Mouse (Mus musculus) small intestine, adult 2 months (tissue): Measurements from ENCODE around the gene Olfml3. TPM values are rescaled to one million over a fixed set of nuclear protein-coding genes. Genes with fewer than 3 reads are reported as not detected.

Experiments
- H3K27ac ChIP-seq: fragments of 200-500 bp; 2 replicates; pipeline ENCODE4 v1.5.1; 2012; ENCODE audit warnings: low read depth, low read length, control low read depth, inconsistent platforms; ENCODE audit not compliant: insufficient read depth
- H3K27me3 ChIP-seq: fragments of 200-500 bp; 2 replicates; pipeline ENCODE4 v1.6.1; 2012; ENCODE audit warnings: mild to moderate bottlenecking, moderate library complexity, low read length, inconsistent platforms; ENCODE audit not compliant: control insufficient read depth, insufficient read depth
- H3K36me3 ChIP-seq: fragments of 200-500 bp; 2 replicates; pipeline ENCODE4 v1.6.1; 2012; ENCODE audit warnings: mild to moderate bottlenecking, low read length, control low read depth, inconsistent platforms; ENCODE audit not compliant: control insufficient read depth, insufficient read depth
- H3K4me1 ChIP-seq: fragments of 200-500 bp; 2 replicates; pipeline ENCODE4 v1.6.1; 2012; ENCODE audit warnings: low read length, inconsistent platforms, mixed read lengths; ENCODE audit not compliant: control insufficient read depth, insufficient read depth, insufficient read length
- H3K4me3 ChIP-seq: fragments of 200-500 bp; 2 replicates; pipeline ENCODE4 v1.5.1; 2012; ENCODE audit warnings: low read depth, mild to moderate bottlenecking, control low read depth, inconsistent platforms, low read length, moderate library complexity
- CTCF ChIP-seq: fragments of 200-500 bp; IDR thresholded peaks from 2 replicates; pipeline ENCODE4 v1.5.1; 2012; ENCODE audit warnings: low read depth, mild to moderate bottlenecking, control low read depth, inconsistent platforms, low read length, moderate library complexity, mixed read lengths; ENCODE audit not compliant: insufficient replicate concordance, insufficient read length; ENCODE audit errors: extremely low read depth
- POLR2A ChIP-seq: fragments of 200-500 bp; IDR thresholded peaks from 2 replicates; pipeline ENCODE4 v1.6.1; 2012; ENCODE audit warnings: low read depth, mild to moderate bottlenecking, control low read depth, inconsistent platforms, low read length, moderate library complexity
- WGBS: fragments of 180-500 bp; shearing (Covaris S2); methylation state at CpG from one replicate; pipeline ENCODE4 v1.1.7; 2018; 5-methylcytosine and 5-hydroxymethylcytosine counted together
- polyA plus RNA-seq: library from polyadenylated mRNA; depleted of rRNA; stranded (reverse); fragments of >200 nt; gene quantifications from 2 replicates; pipeline ENCODE4 v1.2.3, GENCODE M21; 2012; rRNA removed

Gene Olfml3
- polyA plus RNA-seq, 1 experiment: 5.7 TPM

DNA sequence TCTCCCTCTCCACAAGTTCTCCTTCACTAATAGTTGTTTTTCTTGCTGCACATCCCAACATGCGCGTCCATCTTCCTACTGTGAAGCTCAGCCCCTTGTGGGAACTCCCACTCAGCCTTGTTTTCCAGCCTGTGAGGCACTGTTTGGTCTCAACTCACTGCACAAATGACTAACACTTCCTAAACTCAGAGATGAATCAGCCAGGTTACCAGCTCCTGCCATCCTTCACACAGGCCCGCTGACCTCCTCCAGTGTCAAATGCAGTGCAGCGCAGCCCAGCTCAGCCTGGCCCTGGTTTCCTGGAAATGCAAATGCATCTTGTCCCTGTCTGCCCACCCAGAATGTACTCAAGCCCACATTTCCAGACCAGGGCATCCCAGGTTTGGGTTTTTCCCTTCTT, 55.3 kb downstream of the Olfml3 start:
- no peak for TF ChIP-seq CTCF
- no peak for TF ChIP-seq POLR2A
- WGBS: 69% methylated on average over 4 of the region's 4 CpGs
- H3K4me1 ChIP-seq: no peaks in the 10 kb centered on the region
- H3K4me3 ChIP-seq: no peak overlapping the region
- H3K27me3 ChIP-seq: 0 out of 2 replicates have a peak, but pooled peaks cover 3% of the 10 kb centered on the region
- no peaks in the 10 kb centered on the region for H3K36me3 ChIP-seq
- H3K27ac ChIP-seq: no peak overlapping the region

DNA sequence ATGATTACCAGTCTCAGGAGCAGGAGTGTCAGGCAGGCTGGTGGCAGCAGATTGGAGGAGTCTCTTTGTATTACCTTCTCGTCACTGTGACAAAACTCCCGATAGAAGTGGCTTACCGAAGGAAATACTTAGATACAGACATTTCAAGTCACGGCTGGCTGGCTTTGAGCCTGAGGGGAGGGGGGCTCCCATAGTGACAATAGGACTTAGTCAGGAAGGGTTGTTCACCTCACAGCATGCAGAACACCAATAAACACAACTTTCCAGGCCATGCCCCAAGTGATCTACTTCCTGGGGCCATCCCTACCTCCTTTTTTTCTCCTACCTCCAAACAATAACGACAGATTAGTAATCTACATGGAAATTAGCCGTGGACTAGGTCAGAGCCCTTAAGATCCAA, 59.0 kb downstream of the Olfml3 start:
- 49% methylated on average over 6 of the region's 6 CpGs for WGBS
- Histone ChIP-seq H3K4me3 (no peak overlapping the region), H3K4me1 (no peaks in the 10 kb centered on the region), H3K27ac (no peak overlapping the region), H3K27me3 (0 out of 2 replicates have a peak, but pooled peaks cover 3% of the 10 kb centered on the region), H3K36me3 (no peaks in the 10 kb centered on the region)
- no peak for TF ChIP-seq CTCF
- no peak for TF ChIP-seq POLR2A

DNA sequence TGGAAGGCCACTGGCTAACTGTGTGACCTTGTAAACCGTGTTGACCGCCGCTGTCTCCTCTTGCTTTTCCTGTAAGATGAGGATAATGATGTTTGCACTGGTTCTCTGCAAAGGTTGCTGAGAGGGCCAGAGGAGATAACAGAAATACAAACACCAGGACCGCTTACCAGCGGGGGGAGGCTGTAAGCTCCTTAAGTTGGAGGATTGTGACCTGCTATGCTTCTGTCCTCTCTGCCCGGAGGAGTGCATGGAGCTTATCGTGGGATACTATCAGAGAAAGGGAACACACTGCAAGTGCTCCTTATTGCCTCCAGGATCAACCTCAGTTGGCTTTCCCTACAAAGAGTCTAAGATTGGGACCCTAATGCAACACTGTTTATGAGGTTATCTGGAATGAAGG, 65.1 kb downstream of the Olfml3 start:
- 19% methylated on average over 7 of the region's 7 CpGs for WGBS
- peaks cover 4% of the 10 kb centered on the region; the same call in 1 of the 2 replicates for H3K27me3 ChIP-seq
- H3K4me3 ChIP-seq: no peak overlapping the region
- no peaks in the 10 kb centered on the region for H3K36me3 ChIP-seq
- H3K27ac ChIP-seq: no peak overlapping the region
- H3K4me1 ChIP-seq: no peaks in the 10 kb centered on the region
- no peak for TF ChIP-seq POLR2A
- TF ChIP-seq CTCF: no peak

Other genes starting within 250 kb of the Olfml3 start
- gene Syt6, start 162.8 kb downstream of the Olfml3 start, polyA plus RNA-seq: 0.06 and 0.13 TPM in 2 replicates
- not detected in 2 replicates for gene Atg4a-ps, start 91.9 kb downstream of the Olfml3 start, polyA plus RNA-seq
- not detected in 2 replicates for gene Gm10964, start 1.4 kb upstream of the Olfml3 start, polyA plus RNA-seq
- gene Hipk1, start 53.6 kb upstream of the Olfml3 start, polyA plus RNA-seq: 27.2 and 55.2 TPM in 2 replicates
- gene Dclre1b, start 71.4 kb upstream of the Olfml3 start, polyA plus RNA-seq: 5.2 and 5.3 TPM in 2 replicates
- gene Ap4b1, start 71.5 kb upstream of the Olfml3 start, polyA plus RNA-seq: 3.8 and 9.4 TPM in 2 replicates
- not detected in 2 replicates for gene Gm43064, start 71.6 kb upstream of the Olfml3 start, polyA plus RNA-seq
- gene Bcl2l15, start 94.6 kb upstream of the Olfml3 start, polyA plus RNA-seq: 0.66 and 23.5 TPM in 2 replicates
- 1.5 and 6.3 TPM in 2 replicates for gene Ptpn22, start 121.8 kb upstream of the Olfml3 start, polyA plus RNA-seq
- gene Rsbn1, start 176.1 kb upstream of the Olfml3 start, polyA plus RNA-seq: 1.2 and 2.7 TPM in 2 replicates
- 2.0 and 3.2 TPM in 2 replicates for gene Phtf1, start 230.1 kb upstream of the Olfml3 start, polyA plus RNA-seq